Mouse (Mus musculus): ENCODE results near the gene Ltb. TPM values are rescaled to one million over a fixed set of nuclear protein-coding genes. Genes with fewer than 3 reads are reported as not detected.

The Ltb gene
- total RNA-seq, 4 experiments from 2014 or later: not detected

GRCm38 (mm10) chr17:35244999-35245398, 50.8 kb downstream of the Ltb start:
- DNase-seq (ENCODE audit: low spot score in 2 of 2): no peak

Small RNA genes lying within 50 kb of the gene (microRNA-seq; reads per million reads assigned to microRNA genes)
- not detected for gene Mir6973a
- gene Mir6974: not detected
- gene Mir6975: not detected

Other genes starting within 250 kb of the Ltb start
- gene Hspa1b, start 235.2 kb upstream of the Ltb start, total RNA-seq (2022): 10 to 100 TPM in 1 of 4 experiments, 1 to 10 TPM in 3; 2.4 to 13.6 (median 3.7) TPM
- not detected for gene Gm20481, start 224.5 kb upstream of the Ltb start, total RNA-seq (2022)
- gene Hspa1a, start 222.3 kb upstream of the Ltb start, total RNA-seq (2022): 10 to 100 TPM in 1 of 4 experiments, 1 to 10 TPM in 3; 4.2 to 17.8 (median 5.3) TPM
- 10 to 100 TPM; 19.4 to 26.1 (median 20.2) TPM for gene Hspa1l, start 221.7 kb upstream of the Ltb start, total RNA-seq (2022)
- gene Lsm2, start 212.6 kb upstream of the Ltb start, total RNA-seq (2022): 10 to 100 TPM; 11.7 to 15.7 (median 13.0) TPM
- 10 to 100 TPM; 37.3 to 42.8 (median 41.0) TPM for gene Vars, start 193.5 kb upstream of the Ltb start, total RNA-seq (2022)
- 10 to 100 TPM in 3 of 4 experiments, 1 to 10 TPM in 1; 8.0 to 18.8 (median 13.7) TPM for gene Vwa7, start 177.9 kb upstream of the Ltb start, total RNA-seq (2022)
- not detected for gene Sapcd1, start 166.4 kb upstream of the Ltb start, total RNA-seq (2022)
- not detected for gene Msh5, start 147.7 kb upstream of the Ltb start, total RNA-seq (2022)
- gene Clic1, start 144.5 kb upstream of the Ltb start, total RNA-seq (2022): 1 to 10 TPM; 5.2 to 9.0 (median 6.6) TPM
- 1 to 10 TPM; 4.3 to 6.2 (median 5.1) TPM for gene Ddah2, start 135.4 kb upstream of the Ltb start, total RNA-seq (2022)
- gene Ly6g6c, start 129.1 kb upstream of the Ltb start, total RNA-seq (2022): not detected
- not detected for gene Mpig6b, start 128.3 kb upstream of the Ltb start, total RNA-seq (2022)
- gene Ly6g6e, start 117.5 kb upstream of the Ltb start, total RNA-seq (2022): not detected
- gene Ly6g6d, start 116.4 kb upstream of the Ltb start, total RNA-seq (2022): 1 to 10 TPM in 1 of 4 experiments, under 1 TPM in 2, not detected in 1; 0.53 to 1.8 (median 0.99) TPM
- not detected for gene Ly6g6f, start 108.8 kb upstream of the Ltb start, total RNA-seq (2022)
- 100 to 1,000 TPM in 1 of 4 experiments, 10 to 100 TPM in 3; 84.1 to 107 (median 92.9) TPM for gene Abhd16a, start 105.2 kb upstream of the Ltb start, total RNA-seq (2022)
- not detected for gene Ly6g5c, start 86.2 kb upstream of the Ltb start, total RNA-seq (2022)
- gene Ly6g5b, start 79.0 kb upstream of the Ltb start, total RNA-seq (2022): not detected
- gene Gpank1, start 73.0 kb upstream of the Ltb start, total RNA-seq (2022): 10 to 100 TPM in 1 of 4 experiments, 1 to 10 TPM in 3; 8.6 to 11.4 (median 9.3) TPM
- 100 to 1,000 TPM; 169 to 216 (median 180) TPM for gene Csnk2b, start 72.4 kb upstream of the Ltb start, total RNA-seq (2022)
- gene D17H6S53E, start 68.1 kb upstream of the Ltb start, total RNA-seq (2022): 10 to 100 TPM; 13.6 to 22.6 (median 17.0) TPM
- gene Apom, start 62.4 kb upstream of the Ltb start, total RNA-seq (2022): not detected
- 100 to 1,000 TPM; 206 to 247 (median 236) TPM for gene Bag6, start 59.3 kb upstream of the Ltb start, total RNA-seq (2022)
- 10 to 100 TPM; 90.5 to 98.3 (median 94.6) TPM for gene Prrc2a, start 29.5 kb upstream of the Ltb start, total RNA-seq (2022)
- gene Aif1, start 18.4 kb upstream of the Ltb start, total RNA-seq (2022): under 1 TPM in 2 of 4 experiments, not detected in 2; 0.52 to 0.72 TPM
- under 1 TPM in 2 of 4 experiments, not detected in 2; 0.73 to 0.92 TPM for gene Lst1, start 6.0 kb upstream of the Ltb start, total RNA-seq (2022)
- under 1 TPM in 1 of 4 experiments, not detected in 3; 0.31 TPM for gene Tnf, start 7.6 kb downstream of the Ltb start, total RNA-seq (2022)
- under 1 TPM; 0.53 to 0.76 (median 0.65) TPM for gene Lta, start 10.9 kb downstream of the Ltb start, total RNA-seq (2022)
- gene Gm16181, start 26.4 kb downstream of the Ltb start, total RNA-seq (2022): not detected
- 1 to 10 TPM; 1.3 to 2.3 (median 1.9) TPM for gene Atp6v1g2, start 39.2 kb downstream of the Ltb start, total RNA-seq (2022)
- 1 to 10 TPM; 6.3 to 8.6 (median 8.0) TPM for gene Nfkbil1, start 41.4 kb downstream of the Ltb start, total RNA-seq (2022)
- 10 to 100 TPM; 77.1 to 93.9 (median 81.7) TPM for gene Ddx39b, start 47.3 kb downstream of the Ltb start, total RNA-seq (2022)
- gene H2-D1, start 68.3 kb downstream of the Ltb start, total RNA-seq (2022): 10 to 100 TPM; 31.3 to 52.9 (median 41.7) TPM
- gene H2-Q1, start 126.0 kb downstream of the Ltb start, total RNA-seq (2022): under 1 TPM in 3 of 4 experiments, not detected in 1; 0.17 to 0.65 (median 0.21) TPM
- under 1 TPM; 0.38 to 0.90 (median 0.45) TPM for gene H2-Q2, start 147.8 kb downstream of the Ltb start, total RNA-seq (2022)
- gene H2-Q4, start 185.2 kb downstream of the Ltb start, total RNA-seq (2022): 1 to 10 TPM; 3.2 to 5.2 (median 4.0) TPM
- 1 to 10 TPM in 1 of 4 experiments, under 1 TPM in 3; 0.68 to 1.1 (median 0.87) TPM for gene H2-Q6, start 230.4 kb downstream of the Ltb start, total RNA-seq (2022)
- gene H2-Q7, start 244.7 kb downstream of the Ltb start, total RNA-seq (2022): 1 to 10 TPM in 3 of 4 experiments, under 1 TPM in 1; 0.94 to 1.6 (median 1.2) TPM

Data from gastrocnemius, adult 8-10 months (tissue).